Mouse (Mus musculus): ENCODE results near the gene Urad. TPM values are rescaled to one million over a fixed set of nuclear protein-coding genes. Genes with fewer than 3 reads are reported as not detected.

Urad gene
- polyA plus RNA-seq, 1 experiment: not detected

DNA sequence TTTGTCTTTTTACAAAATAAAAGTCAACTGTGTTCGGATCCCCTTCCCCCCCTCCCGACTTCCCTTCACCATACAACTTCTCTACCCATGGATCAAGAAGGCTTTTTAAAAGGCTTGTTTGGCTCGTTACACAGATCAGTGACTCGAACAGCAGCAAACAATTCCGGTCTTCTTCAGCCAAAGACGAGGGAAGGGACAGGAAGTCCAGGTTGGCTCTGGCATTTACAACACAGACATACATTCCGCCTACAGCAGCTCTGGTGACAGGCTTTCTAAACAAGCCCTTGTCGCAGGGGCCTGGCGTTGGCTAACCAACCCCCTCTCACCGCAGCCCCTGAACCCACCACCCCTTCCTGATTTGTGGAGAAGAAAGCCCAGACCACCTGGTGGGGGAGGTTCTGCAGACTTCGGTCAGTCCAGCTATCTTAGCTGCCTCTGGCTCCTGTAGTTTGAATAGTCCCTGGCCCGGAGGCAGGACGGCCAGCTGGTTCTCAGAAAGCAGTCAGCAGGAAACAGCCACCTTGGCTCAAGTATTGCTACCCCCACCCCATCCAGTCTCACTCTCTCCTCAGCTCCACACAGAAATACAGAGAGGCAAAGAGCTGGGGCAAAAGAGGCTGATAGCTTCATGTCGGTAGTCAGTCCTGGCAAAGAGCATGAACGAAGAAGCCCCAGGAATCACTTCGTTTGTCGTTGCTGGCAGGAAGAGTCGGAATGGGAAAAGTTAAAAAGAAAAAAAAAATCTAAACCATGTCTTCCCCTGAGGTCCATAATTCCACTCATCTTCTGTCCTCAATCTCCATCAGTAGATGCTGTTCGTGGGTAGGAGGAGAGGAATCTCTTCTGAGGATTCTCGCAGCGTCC is 21.1 kb downstream of the Urad start:
- no peak for DNase-seq (ENCODE audit: low read depth)

DNA sequence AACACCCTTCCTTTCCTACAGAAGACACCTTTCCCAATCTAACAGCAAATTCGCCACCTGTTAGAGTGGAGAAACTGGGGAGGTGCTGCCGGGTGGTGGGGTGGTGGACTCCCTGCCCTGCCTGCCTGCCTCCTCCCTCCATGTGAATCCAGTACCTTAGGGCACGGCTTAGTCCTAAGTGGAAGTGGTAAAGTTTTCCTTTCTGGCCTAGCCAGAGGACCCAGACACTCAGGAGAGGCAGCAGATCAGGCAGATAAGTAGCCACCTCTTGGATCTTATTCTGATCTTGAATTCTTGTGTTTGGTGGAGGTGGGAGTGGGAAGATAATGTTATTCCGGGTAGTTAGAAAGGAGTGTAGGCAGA is 22.3 kb downstream of the Urad start:
- no peak for DNase-seq (ENCODE audit: low read depth)

- no peak for DNase-seq (ENCODE audit: low read depth)
Observed at GRCm38 (mm10) chr5:147299255-147300000, 22.8 kb downstream of the Urad start.

DNA sequence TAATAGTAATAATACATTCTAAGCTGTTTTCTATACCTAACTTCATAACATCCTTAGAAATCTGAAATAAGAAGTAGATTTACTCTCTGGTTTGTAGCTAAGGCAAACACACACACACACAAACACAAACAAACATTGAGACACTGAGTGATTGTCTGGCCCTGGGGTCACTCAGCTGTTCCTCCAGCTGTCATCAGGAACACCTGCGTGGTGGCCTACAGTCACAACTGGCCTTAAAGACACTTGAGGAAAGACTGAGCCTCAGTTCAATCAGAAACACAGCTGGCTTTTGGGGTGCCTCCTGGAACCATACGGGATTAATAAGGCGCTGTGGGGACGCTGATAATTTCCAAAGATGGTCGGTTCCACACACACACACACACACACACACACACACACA is 25.0 kb downstream of the Urad start:
- no peak for DNase-seq (ENCODE audit: low read depth)

- DNase-seq (ENCODE audit: low read depth): no peak
Observed at GRCm38 (mm10) chr5:147294121-147294520, 28.1 kb downstream of the Urad start.

DNA sequence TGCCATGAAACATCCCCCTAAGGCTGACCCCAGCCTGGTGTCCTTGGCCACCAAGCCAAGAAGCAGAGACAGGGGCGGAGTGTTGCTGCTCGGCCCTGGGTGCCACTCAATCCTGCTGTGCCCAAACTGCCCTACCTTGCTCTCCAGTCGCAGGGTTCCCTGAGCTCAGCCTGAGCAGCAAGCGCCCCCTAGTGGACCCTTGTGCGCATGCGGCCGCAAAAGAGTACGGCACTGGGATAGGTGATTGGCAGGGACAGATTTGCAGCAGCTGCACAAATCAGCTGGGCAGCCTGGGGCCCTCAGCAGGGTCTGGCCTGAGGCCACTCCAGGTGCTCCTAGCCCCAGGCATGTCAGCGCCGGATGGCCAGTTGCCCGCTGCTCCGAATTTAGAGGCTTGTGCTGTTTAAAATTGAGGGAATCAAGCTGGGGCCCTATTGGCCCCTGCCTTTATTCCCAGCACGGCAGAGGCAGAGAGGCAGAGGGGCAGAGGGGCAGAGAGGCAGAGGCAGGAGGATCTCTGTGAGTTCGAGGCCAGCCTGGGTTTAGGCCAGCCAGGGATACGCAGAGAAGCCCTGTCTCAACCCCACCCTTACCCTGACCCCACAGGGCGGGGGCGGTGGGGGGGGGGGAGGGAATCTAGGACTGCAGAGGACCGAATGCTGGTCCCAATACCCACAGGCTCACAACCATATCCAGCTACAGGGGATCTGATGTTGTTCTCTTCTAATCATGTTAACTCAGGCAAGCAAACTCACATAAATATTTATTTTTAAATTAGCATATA is 28.9 kb downstream of the Urad start:
- DNase-seq (ENCODE audit: low read depth): no peak

DNA sequence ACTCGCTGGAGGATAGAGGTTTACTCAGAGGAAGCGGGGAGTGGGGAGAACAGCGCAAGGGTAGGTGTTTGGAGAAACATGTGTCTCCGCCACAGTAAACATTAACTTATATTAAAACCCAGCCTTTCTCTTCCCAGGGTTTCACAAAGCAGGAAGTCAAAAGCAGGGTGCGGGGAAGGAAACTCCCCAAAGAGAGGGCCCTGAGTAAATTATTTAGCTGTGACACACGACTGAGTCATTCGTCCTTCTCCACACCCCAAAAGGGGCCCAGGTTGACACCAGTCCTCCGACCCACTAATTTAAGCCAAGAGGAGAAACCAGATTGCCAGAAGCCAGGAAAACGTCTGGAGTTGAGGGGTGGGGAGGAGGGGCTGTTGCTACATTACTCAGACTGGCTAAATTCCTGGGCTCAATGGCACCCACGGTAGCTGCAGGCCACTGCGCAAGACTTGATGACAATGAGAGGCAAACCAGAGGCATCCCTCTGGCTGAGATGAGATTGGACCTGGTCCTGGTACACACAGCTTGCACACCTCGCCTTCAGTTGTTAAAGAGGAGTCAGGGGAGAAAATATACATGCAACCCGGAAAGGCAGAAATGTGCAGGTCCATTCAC is 29.6 kb downstream of the Urad start:
- DNase-seq (ENCODE audit: low read depth): no peak

GRCm38 (mm10) chr5:147291764-147292505 is 30.3 kb downstream of the Urad start:
- no peak for DNase-seq (ENCODE audit: low read depth)

- no peak for DNase-seq (ENCODE audit: low read depth)
Observed at GRCm38 (mm10) chr5:147284365-147284764, 37.9 kb downstream of the Urad start.

DNA sequence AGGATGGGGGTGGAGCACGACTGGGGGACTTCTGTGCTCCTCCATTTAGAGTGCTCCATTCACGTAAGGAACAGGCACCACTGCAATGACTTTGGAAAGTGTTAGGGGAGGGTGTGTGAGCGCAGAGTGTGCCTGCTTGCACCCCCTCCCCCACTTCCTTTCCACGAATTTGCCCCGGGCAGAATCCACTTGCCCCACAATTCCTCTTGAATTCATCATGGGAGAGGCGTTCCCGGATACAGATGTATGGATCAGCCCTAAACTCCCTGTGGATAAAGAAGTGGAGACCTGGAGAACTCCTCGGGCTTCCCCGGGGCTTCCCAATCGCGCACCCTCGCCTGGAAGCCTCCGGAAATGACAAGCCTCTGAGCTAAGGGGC is 44.7 kb downstream of the Urad start:
- DNase-seq (ENCODE audit: low read depth): no peak

DNA sequence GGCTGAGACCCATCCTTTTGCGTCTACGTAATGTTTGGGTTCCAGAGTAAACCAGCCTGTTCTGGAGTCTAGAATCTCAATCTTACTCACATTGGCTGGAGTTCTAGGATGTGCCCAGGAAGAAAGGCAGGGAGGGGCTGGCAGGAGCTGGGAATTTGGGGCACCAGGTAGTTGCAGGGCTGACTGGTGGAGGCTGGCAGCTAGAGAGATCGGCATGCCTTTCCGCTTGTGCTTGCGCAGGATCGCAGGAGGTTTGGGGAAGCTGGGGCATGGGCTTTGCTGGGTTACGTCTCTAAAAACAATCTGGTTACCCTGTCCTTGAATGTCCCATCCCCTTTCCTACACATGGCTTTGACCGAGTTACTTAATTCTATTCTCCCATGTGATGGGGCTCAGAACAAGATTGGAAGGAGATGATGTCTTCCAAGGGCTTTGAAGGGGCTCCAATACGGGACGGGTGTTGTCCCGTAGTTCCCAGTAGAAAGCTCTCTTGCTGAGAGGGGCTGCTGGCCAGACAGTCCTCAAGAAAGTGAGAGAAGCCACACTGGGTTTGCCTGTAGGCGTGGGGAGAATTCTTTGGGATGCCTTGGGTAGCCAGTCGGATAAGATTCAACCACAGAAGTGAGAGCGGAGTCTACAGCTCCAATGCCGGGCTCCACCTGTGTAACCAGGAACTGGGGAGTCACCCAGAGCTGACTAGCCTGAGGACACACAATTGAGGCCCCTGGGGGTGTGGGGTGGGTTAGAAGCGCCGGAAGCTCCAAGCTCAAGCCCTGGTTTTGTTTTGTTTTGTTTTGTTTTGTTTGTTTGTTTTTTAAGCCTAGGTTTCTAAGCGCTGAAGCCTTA is 45.3 kb downstream of the Urad start:
- DNase-seq (ENCODE audit: low read depth): no peak

GRCm38 (mm10) chr5:147275761-147276160 is 46.5 kb downstream of the Urad start:
- no peak for DNase-seq (ENCODE audit: low read depth)

DNA sequence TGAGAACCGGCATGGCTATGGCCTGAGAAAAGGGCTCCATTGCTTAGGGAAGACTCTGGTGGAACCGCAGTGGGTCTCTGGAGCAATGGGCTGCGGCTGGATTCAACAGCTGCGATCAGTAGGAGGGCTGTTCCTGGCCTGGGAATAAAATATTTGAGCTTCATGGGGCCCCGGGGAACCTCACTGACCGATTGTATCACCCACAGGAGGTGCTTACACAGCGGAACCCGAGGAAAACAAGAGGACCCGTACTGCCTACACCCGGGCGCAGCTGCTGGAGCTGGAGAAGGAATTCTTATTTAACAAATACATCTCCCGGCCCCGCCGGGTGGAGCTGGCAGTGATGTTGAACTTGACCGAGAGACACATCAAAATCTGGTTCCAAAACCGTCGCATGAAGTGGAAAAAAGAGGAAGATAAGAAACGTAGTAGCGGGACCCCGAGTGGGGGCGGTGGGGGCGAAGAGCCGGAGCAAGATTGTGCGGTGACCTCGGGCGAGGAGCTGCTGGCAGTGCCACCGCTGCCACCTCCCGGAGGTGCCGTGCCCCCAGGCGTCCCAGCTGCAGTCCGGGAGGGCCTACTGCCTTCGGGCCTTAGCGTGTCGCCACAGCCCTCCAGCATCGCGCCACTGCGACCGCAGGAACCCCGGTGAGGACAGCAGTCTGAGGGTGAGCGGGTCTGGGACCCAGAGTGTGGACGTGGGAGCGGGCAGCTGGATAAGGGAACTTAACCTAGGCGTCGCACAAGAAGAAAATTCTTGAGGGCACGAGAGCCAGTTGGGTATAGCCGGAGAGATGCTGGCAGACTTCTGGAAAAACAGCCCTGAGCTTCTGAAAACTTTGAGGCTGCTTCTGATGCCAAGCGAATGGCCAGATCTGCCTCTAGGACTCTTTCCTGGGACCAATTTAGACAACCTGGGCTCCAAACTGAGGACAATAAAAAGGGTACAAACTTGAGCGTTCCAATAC is 47.8 kb downstream of the Urad start:
- no peak for DNase-seq (ENCODE audit: low read depth)

DNA sequence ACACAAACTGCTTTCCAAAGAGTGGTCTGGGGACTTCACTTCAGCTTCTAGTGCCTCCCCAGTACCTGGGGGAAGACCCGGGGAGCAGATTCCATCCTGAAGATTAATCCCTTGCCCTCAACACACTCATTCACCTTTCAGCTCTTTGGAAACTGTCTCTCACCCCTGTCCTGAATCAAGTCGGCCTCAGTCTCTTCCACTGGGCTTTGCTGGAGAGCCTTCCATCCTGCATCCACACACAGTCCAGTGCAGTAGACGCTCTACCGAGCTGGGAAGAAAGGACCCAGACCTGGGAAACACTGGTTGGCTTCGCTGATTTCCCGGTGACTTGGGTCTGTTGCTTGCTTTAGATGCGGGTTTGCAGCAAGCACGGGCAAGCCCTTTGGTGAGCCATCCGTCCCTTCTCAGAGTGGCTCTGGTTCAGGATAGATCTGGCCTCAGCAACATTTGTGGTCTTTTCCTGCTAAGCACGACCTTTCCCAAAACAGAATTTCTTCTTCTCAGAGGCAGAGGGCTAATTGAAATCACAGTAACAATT is 49.4 kb downstream of the Urad start:
- no peak for DNase-seq (ENCODE audit: low read depth)

DNA sequence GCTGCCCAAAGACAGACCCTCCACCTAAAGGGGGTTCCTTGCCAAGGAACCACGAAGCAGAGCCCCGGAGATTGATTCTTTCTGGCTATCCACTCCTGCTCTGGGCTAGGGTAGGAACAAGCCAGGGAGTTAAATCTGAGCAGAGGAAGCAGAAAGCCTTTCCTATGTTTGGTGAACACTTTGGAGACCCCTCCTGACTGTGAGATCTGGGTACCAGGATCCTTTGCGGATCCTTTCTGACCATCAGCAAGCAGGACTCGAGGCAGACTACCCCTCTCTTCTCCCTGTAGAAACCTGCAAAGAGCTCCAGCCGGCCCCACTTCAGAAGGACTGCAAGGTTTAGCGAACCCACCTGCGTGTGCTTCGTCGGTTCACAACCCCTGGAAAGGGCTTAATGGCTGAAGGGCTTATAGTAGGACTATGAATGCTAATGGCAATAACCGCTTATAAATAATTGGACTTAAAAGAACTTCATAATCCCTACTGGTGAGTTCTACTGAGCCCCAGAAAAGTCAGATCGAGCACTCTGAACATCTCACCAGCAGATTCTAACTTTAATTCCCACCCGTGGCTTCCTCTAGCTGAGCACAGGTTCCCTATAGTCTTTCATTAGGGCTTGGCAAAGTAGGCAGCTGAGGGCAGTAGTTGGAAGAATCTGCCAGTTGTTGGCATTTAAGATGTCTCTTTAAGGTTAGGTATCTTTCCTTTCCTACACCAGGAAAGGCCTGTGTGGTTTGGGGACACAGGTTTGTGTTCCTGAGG is 50.0 kb downstream of the Urad start:
- DNase-seq (ENCODE audit: low read depth): no peak

GRCm38 (mm10) chr5:147270673-147271655 is 51.3 kb downstream of the Urad start:
- DNase-seq (ENCODE audit: low read depth): no peak

Data from gonadal fat pad, adult 2 months (tissue).